Mouse (Mus musculus): ENCODE results near the gene Erc2. TPM values are rescaled to one million over a fixed set of nuclear protein-coding genes. Genes with fewer than 3 reads are reported as not detected.

Gene Erc2
- total RNA-seq, 2 experiments from 2014 or later: 5.0 to 8.5 TPM

DNA sequence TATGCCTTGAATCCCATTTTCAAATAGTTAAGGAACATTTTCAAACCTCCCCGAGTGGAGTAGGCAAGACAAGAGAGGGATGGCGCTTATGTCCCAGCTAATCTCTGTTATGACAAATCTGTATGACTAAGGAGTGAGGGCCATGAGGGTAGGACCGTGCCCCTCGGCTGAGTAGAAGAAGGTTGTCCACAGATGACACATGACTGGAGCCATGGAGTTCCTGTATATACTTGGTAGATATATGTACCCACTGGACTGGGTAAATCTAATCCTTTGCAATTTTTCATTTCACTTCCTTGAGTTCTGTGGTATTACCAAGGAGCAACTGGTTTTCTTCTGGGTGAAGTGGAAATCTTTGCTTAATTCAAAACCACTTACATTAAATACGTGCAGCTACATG is 872.0 kb downstream of the Erc2 start:
- no peak for DNase-seq (ENCODE audit: low spot score in 2 of 2)

DNA sequence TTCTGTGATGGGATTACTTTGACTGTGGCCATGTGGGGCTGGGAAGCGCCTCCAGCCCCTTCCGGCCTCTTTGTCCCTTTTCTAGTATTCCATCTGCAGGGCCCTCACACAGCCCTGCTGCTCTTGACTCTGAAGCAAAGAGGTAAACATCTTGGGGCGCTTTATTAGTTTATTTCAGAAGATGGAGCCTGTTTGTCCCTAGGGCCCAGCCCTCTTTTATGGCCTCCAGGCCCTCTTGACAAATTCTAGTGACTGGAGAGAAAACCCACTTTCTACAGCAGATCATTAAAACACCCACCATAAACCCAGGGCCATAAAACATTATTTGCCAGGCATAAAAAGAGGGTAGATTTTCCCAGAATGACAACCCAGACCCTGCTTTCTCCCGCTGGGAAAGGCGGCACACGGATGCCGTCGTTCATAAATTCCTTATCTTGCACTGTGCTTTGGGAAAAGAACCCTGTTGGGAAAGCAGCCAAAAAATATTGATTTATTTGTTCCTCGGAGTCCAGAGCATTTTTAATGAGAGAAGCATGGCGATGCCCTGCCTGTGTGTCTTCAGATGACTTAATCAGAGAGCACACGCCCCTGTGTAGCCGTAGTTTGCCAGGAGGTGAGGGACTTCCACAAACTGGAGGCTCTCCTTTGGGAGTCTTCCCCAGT is 879.1 kb downstream of the Erc2 start:
- DNase-seq (ENCODE audit: low spot score in 2 of 2): no peak

DNA sequence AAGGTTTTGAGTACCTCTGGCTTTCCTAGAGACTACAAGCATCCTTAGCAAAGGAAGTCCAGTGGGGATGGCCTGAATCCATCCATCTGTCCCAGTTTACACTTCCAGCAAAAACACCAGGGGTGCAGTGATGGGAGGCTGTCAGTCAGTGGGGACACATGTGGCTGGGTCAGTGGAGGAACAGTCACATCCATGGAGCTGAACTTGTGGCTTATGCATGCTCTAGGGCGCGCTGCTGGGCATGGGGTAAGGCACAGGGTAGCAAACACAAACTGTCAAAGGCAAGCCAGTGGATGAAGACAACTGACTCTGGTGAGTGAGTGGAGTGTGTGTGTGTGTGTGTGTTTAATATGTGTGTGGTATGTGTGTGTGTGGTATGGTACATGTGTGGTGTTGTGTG is 881.0 kb downstream of the Erc2 start:
- DNase-seq (ENCODE audit: low spot score in 2 of 2): no peak

DNA sequence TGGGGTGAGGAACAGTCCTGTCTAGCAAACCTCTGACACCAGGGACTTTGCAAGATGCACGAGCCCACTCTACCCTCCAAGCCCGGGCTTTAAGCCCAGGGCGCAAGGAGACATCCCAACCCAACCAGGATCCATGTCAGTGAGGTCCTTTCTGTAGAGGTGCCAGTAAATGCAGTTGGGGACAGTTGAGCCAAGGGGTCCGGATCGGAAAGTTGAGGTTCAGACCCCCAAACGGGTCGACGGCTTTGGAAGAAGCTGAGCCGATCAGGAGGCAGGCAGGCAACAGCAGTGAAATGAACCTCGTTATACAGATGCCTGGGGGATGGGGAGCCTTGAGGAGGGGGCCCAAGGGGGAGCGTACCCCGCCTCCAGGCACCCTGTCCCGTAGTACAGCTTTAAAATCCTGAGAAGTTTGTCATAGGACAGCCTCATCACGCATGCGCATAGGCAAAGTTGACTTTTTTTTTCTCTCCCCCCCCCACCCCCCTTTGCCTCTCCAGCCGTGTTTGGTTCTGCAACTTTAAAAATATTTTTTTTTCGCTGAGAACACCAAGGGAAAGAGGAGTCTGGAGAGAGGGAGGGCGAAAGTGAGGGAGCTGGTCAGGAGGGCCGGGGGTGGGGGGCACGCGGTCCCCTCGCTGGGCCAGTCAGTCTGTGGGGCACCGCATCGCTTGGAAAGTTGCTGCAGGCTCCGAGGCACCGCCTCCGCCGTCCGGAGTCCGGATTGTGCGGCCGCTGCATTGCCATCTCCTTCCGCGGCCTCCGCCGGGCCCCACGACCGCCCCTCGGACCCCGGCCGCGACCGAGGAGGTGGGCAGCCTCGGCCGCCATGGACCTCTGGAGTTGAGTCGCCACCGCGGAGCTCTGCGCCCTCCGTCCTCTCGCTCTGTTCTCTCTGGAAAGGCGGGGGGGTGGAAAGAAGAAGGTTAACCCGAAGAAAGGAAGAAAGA is 882.1 kb downstream of the Erc2 start, which contains the start of gene Wnt5a:
Wnt5a (plus strand) TSS at position 650 of the 950 bp plus-strand sequence.
- peak; percentile 43 to 51 for DNase-seq (ENCODE audit: low spot score in 2 of 2)

DNA sequence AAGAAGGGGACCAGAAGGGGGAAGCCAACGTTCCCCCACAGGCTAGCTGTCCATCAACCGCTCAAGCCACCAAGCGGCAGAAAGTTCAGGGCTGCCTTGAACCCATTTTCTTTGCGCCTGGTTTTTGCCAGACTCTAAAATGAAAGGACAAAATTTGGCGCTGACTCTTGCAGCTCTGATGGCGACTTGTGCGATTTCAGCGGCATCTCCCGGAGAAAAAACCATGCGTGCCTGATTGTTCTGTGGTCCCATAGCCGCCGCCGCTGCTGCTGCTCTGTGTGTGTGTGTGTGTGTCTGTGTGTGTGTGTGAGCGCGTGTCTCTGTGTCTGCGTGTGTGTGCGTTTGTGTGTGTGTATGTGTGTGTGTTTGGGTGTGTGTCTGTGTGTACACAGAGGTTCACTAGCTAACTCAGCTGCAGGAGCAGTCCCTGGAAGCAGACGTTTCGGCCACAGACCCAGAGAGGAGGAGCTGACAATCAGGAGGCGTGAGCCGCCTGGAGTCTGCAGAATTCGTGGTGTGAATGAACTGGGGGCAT is 882.9 kb downstream of the Erc2 start:
- DNase-seq (ENCODE audit: low spot score in 2 of 2): peak; percentile 42 to 60

DNA sequence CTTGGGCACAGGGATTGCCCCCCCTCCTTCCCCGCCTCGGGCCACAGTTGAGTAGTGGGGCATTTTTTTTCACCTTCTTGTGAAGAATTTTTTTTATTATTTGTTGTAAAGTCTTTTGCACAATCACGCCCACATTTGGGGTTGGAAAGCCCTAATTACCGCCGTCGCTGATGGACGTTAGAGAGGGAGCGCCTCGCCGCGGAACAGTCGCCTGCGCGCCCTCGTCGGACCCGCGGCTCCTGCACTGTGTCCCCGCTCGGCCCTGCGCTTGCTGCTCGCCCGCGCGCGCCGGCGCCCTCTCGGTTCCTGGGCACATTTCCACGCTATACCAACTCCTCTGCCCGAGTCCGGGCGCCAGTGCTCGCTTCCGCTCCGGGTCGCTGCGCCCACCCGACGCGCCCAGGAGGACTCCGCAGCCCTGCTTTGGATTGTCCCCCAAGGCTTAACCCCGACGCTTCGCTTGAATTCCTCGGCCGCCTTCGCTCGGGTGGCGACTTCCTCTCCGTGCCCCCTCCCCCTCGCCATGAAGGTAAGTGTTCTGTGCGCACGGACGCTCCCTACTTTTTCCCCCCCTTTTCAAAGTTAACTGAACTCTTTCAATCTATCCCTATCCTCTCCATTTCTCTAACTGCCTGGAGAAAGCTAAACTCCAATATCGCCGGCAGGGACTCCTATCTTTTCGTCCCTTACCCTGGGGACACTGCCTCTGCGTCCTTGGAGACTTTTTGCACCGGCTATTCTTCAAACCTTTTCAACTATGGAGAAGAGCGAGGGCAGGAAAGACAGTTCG is 883.6 kb downstream of the Erc2 start:
- DNase-seq (ENCODE audit: low spot score in 2 of 2): peak; percentile 56 to 59

DNA sequence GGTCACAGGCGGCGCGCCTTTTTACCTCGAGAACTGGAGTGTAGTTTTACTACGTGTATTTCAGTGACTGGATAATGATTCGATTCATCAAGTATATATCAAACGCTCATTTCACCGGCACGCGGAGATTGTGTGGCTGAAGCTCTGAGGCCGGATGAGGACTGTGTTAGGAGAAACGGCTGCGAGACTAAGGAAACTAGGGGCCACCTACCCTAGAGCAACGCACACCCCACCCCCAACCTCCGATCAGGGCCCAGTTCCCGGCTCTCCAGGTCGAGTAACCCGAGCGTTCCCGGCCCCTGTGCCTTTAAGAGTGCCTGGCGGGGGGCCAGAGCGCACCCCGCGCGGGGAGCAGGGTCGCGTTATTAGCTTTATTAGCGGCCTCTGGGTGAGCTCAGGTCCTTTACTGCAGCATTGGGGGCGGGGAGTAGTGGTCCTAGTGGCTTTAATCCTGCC is 884.2 kb downstream of the Erc2 start:
- peak; percentile 70 to 71 for DNase-seq (ENCODE audit: low spot score in 2 of 2)

DNA sequence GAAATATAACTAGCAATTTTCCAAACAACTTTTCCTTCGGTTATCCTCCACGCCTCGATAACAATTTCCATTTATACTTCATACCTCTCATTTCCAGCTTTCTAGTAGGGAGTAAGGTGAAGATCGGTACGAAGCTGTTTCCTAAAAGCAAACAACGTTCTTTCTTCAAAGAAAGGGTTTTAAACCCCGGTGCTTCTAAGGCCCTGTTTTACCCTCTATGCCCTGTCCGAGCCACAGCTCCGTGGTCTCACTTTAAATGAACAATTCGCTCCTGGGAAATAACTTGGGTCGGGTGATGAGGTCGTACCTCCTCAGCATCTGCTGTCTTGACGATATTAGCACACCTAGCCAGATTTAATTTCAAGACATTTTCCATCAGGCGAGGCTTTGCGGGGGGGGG is 884.8 kb downstream of the Erc2 start:
- no peak for DNase-seq (ENCODE audit: low spot score in 2 of 2)

DNA sequence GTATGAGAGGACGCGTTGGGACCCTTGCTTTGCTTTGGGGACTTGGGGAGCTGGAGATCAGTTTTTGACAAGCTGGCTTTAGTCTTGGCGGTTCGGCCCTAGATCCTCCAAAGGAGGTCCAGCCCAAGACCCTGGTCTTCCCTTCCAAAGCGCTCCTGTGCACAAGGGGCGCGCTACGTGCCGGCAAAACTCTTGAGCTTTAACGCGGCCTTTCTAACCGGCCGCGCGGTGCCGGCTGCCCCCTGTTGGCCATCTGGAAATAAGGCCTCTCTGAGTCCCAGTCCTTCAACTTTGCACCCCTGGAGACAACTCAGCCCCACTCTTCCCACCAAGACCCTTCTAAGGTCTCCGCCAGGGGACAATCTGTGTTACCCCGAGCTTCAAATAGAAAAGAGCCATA is 885.2 kb downstream of the Erc2 start:
- DNase-seq (ENCODE audit: low spot score in 2 of 2): peak; percentile 74 to 76

DNA sequence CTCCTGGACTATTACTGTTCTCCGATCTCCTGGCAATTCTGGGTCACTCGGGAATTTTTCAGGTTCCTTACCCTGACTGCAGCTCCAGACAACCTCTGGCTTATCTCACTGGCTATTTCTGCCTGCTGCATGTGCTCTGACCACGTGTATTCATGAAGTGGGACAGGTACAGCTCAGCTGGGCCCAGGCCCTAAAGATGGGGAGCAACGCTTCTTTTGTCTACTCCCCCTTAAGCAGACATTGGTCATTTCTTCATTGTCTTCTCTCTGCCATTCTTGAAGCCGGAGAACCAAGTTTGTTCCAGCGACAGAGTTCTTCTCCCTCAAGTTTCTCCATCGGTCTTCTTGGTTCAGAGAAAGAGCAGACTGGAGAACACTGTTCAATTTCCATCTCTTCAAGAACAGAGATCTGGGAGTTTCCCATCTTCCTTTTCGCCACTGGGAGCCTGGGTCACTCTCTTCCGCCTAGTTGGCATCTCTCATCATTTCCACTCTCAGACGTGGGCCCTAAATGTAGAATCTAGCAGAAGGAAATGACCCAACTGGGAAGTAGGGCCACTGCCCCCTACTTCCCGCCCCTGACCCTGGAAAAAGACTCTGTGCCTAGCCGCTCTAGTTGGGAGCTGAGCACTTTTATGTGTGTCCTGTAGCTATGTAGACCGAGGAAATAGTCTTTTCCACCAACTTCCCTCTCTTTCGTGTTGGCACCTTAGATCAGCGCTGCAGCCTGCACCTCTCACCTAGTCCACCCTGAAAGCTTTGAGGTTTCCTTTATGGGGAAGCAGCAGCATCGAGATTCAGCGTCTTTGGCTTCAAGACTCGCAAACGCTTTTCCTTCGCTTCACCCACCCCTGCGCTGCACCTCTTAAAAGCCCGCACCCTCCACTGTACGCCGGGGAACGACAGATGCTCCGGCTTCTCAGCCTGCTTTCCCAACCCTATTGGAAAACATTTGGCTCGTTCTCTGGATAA is 886.3 kb downstream of the Erc2 start:
- DNase-seq (ENCODE audit: low spot score in 2 of 2): no peak

DNA sequence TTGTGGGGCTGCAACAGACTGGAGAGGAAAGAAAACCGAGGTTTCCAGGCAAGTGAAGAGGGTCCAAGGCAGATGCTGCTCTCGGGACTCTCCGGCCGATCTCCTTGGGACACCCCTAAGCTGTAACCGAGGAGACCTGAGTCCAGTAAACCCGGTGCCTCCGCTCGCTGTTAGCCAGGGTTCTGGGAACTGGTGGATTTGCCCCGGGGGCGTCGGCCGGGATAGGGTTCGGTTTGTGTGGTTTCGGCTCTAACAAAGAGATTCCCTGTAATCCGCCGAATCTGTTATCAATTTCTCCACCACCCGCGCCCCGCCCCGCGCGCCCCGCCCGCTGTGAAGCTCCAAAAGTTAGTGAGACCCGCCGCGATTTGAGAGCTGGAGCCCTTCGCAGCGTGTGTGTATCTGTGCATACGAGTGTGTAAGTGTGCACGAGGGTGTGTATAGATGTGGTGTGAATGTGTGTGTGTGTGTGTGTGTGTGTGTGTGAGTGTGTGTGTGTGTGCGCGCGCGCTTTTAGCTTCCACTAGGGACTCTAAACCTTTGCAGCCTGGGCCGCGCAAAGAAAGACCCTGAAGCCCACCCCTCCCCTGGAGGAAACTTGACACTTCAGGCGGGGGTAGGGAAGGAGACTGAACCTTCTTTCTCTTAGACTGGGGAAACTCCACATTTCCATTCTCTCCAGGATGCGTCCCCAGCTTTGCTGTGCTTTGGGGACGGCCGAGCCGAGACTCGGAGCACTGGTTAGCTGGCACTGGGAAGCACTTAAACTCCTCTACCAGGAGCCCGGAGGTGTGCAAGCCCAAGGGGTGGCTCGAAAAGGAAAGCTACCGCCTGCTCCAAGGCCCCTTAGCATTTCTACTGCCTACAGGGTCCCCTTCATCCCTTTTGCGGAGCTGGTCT is 887.5 kb downstream of the Erc2 start:
- DNase-seq (ENCODE audit: low spot score in 2 of 2): peak; percentile 30 to 37

DNA sequence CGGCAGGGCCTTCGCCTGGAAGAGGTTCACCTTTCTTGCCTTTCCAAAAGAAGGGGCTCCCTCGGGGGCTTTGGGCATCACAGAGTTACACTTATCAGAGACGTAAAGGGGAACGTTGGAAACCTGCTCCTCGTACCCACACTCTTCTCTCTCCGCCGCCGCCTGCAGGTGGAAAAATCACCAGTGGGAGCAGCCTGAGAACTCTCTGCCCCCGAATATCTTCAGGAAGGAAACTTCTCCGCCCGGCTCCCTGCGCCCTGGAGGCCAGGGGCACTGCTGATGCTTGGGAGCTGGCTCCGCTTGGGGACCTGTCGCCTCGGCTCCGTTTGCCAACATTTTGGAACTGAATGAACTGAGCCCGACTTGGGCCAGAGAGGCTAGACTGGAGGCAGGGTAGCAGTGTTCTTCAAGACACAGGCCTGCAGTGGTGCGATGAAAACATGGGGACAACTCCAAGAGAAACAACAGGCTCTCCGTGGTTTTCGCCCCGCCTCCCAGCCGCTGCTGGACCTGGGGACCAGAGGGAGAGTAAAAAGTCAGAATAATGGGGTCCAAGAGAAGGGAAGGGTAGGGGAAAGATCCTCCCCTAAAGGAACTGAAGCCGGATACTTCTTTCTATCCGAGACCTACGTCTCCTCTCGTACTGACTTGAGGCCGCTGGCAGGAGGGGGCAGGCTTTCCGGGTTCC is 888.3 kb downstream of the Erc2 start:
- peak in 1 of 2 experiments; percentile 25 for DNase-seq (ENCODE audit: low spot score in 2 of 2)

DNA sequence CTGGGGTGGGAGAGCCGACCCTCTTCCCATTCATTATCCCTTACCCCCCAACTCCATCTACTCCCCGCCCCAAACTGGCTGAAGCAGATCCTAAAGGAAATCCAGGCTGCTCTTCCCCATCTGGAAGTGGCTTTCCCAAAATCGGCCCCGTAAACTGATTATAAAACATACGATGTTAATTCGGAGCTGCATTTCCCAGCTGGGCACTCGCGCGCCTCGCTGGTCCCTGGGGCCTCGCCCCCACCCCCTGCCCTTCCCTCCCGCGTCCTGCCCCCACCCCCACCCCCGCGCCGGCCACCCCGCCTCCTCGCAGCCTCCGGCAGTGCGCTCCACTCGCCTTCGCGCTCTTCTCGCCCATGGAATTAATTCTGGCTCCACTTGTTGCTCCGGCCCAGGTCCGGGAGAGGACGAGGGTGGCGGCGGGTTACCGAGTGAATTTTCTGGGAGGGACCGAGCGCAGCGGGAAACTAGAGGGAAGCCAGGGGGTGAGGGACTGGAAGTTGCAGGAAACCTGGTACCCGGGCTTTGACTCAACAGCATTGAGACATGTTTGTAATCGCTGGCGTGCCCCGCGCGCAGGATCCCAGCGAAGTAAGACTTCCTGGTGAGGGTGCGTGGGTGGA is 888.9 kb downstream of the Erc2 start:
- DNase-seq (ENCODE audit: low spot score in 2 of 2): peak; percentile 23 to 36

DNA sequence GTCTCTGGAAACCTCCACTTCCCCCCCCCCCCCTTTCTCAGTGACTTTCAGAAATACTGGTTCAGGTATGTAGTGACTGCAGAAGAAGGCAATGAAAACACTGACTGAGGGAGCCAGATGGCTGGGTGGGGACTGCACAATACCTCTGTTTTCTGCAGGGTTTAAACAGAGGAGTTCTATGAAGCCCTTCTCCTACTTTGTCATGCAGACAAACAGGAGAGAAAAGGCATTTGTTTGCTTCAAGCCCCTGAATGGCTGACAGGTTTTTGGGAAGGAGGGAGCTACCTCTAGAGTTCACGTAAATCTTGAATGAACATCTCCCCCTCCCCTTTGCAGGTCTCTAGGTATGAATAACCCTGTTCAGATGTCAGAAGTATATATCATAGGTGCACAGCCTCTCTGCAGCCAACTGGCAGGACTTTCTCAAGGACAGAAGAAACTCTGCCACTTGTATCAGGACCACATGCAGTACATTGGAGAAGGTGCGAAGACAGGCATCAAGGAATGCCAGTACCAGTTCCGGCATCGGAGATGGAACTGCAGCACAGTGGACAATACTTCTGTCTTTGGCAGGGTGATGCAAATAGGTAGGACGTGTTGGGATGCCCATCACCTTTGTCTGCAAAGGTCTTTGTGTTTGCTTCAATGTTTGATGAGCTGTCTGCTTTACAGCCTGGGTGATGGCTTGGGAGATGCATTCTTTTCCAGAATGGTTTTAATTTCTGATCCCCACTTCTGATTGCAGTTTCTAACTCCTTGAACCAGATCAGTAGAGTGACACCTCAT is 890.8 kb downstream of the Erc2 start:
- no peak for DNase-seq (ENCODE audit: low spot score in 2 of 2)

DNA sequence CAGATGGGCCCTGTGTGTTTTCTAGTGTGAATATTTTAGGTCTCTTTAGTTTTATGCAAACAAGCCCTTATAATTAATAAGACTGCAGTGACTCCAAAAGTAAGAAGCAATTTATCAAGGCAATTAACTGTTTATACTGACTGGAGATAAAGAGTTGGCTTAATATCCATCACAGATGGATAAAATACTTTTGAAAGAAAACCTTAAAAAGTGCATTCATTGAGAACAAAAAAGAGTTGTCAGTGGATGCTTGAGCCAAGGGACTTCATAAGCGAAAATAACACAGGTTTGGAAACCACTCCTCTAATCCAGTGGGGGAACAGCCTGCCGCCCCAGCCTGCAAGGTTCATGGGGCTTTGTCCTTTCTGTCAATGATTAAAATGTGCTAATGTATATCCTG is 891.9 kb downstream of the Erc2 start:
- no peak for DNase-seq (ENCODE audit: low spot score in 2 of 2)

DNA sequence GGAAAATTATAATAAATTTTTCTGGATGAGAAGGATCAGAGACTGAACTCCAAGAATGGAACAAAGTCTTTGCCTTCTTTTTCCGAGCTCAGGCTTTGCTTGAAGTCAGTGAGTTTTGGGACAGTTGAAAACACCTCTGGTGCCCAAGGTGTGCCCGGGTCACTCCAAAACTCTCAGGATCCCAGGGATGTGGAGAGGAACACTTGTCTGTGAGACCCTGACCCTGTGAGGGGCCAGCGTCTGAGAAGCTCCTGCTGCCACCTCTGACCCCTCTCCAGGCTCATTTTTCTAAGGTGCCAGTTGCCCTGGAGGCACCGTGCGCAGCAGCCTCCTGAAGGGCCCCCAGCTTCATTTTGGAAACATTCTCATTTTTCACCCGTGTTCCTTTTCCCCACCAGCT is 893.1 kb downstream of the Erc2 start:
- no peak for DNase-seq (ENCODE audit: low spot score in 2 of 2)

Data from adrenal gland, adult 18-20 months (tissue).